Mouse (Mus musculus): ENCODE results near the gene Hmga2. TPM values are rescaled to one million over a fixed set of nuclear protein-coding genes. Genes with fewer than 3 reads are reported as not detected.

Gene Hmga2
- polyA plus RNA-seq, 1 experiment from 2014 or later = 16.1 TPM

- 67% methylated on average over 5 of the region's 5 CpGs for WGBS (ENCODE audit: insufficient replicate concordance)
- Histone ChIP-seq H3K9ac (no peak overlapping the region), H3K36me3 (peaks cover 29% of the 10 kb centered on the region; the same call in 1 of the 2 replicates), H3K4me3 (no peak overlapping the region), H3K9me3 (replicated peaks) (no peaks in the 10 kb centered on the region), H3K4me2 (no peak overlapping the region), H3K27me3 (replicated peaks) (no peaks in the 10 kb centered on the region), H3K27ac (no peak overlapping the region), H3K4me1 (peaks cover 28% of the 10 kb centered on the region)
- no peak for ATAC-seq
Measured at GRCm38 (mm10) chr10:120465121-120465520, 11.1 kb downstream of the Hmga2 start.

GRCm38 (mm10) chr10:120461769-120462168 is 14.5 kb downstream of the Hmga2 start:
- no peaks in the 10 kb centered on the region for H3K27me3 ChIP-seq (replicated peaks)
- no peak overlapping the region for H3K4me3 ChIP-seq
- H3K4me2 ChIP-seq = peak overlapping the region; percentile 25
- ATAC-seq = no peak
- peaks cover 39% of the 10 kb centered on the region for H3K4me1 ChIP-seq
- peak overlapping the region; percentile 45 for H3K27ac ChIP-seq
- peaks cover 24% of the 10 kb centered on the region; the same call in 1 of the 2 replicates for H3K36me3 ChIP-seq
- H3K9ac ChIP-seq = no peak overlapping the region
- WGBS (ENCODE audit: insufficient replicate concordance) = 17% methylated on average over 5 of the region's 5 CpGs
- no peaks in the 10 kb centered on the region for H3K9me3 ChIP-seq (replicated peaks)

DNA sequence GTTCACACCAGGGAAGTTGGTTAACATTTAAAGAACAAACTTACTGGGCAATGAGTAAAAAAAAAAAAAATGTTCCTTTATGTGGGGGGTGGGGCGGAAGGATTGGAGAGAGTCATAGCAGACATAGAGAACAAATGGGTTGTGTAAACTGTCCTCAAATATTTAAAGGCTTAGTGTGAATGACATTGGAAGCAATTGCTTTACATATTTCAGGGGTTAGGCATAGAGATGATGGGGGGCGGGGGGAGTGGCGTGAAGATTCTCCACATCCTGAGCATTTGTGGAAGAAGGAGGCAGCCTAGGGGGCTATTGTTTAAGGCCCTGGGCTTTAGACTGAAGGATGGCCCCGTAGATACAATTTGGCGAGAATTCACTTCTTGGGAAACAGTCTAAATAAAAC is 15.0 kb downstream of the Hmga2 start:
- H3K4me1 ChIP-seq = peaks cover 39% of the 10 kb centered on the region
- H3K4me3 ChIP-seq = no peak overlapping the region
- no peaks in the 10 kb centered on the region for H3K9me3 ChIP-seq (replicated peaks)
- no peak overlapping the region for H3K9ac ChIP-seq
- 69% methylated on average over 5 of the region's 5 CpGs for WGBS (ENCODE audit: insufficient replicate concordance)
- H3K4me2 ChIP-seq = no peak overlapping the region
- ATAC-seq = no peak
- H3K36me3 ChIP-seq = peaks cover 24% of the 10 kb centered on the region; the same call in 1 of the 2 replicates
- H3K27ac ChIP-seq = no peak overlapping the region
- H3K27me3 ChIP-seq (replicated peaks) = no peaks in the 10 kb centered on the region

DNA sequence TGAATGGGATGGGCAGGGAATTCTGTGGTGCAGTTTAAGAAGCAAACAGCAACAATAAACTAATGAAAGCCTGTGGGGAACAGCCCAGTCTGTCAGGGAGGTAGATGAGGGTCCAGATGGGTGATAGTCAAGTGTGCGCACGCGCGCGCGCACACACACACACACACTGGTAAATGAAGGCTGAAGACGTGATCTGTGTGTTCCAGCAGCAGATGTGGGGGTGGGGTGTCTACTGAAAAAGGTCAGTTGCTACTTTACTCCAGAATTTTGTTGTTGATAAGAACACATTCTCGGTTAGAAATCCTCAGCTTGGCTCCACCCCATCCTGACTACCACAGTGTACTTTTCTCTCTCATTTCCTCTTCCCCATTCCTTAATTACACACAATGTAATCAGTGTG is 17.4 kb downstream of the Hmga2 start:
- Histone ChIP-seq H3K27me3 (replicated peaks) (no peaks in the 10 kb centered on the region), H3K4me2 (no peak overlapping the region), H3K9ac (no peak overlapping the region), H3K27ac (no peak overlapping the region), H3K36me3 (peaks cover 22% of the 10 kb centered on the region; the same call in 1 of the 2 replicates), H3K4me3 (no peak overlapping the region), H3K4me1 (peaks cover 39% of the 10 kb centered on the region), H3K9me3 (replicated peaks) (no peaks in the 10 kb centered on the region)
- ATAC-seq = peak; percentile 83
- 42% methylated on average over 8 of the region's 8 CpGs for whole genome bisulfite sequencing (ENCODE audit: insufficient replicate concordance)

DNA sequence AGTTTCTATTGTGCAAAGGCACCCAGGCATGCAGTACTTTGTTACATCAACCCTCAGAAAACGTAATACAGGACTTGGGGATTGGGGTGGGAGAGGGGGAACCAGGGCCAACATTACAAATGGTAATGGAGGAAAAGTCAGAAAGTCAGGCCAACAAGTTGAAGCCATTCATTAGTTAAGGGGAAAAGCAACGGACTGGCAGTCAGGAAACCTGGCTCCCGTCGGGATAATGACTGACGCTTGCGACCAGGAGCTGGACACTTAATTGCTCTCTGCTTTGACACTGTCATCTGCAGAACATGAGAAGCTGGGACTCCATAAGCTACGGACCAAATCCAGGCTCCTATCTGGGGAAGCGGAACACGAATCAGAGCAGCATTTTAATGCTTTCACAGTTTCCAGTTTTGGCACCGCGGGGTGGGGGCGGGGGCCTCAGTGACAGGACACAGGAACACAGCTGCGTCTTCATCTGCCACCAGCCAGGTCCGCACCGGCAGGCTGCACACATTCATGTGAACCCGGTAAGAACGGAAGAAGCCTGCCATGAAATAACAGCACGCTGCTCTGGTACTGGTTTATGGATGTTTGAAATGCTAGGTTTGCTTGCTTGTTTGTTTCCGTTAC is 26.5 kb downstream of the Hmga2 start:
- Histone ChIP-seq H3K4me1 (no peaks in the 10 kb centered on the region), H3K9ac (no peak overlapping the region), H3K27me3 (replicated peaks) (no peaks in the 10 kb centered on the region), H3K4me3 (no peak overlapping the region), H3K36me3 (peaks cover 14% of the 10 kb centered on the region), H3K27ac (no peak overlapping the region), H3K4me2 (no peak overlapping the region), H3K9me3 (replicated peaks) (no peaks in the 10 kb centered on the region)
- 77% methylated on average over 19 of the region's 19 CpGs for WGBS (ENCODE audit: insufficient replicate concordance)
- ATAC-seq = no peak

- no peak overlapping the region for H3K27ac ChIP-seq
- WGBS (ENCODE audit: insufficient replicate concordance) = 46% methylated on average over 6 of the region's 6 CpGs
- no peaks in the 10 kb centered on the region for H3K27me3 ChIP-seq (replicated peaks)
- H3K4me1 ChIP-seq = no peaks in the 10 kb centered on the region
- no peak for ATAC-seq
- H3K4me2 ChIP-seq = no peak overlapping the region
- H3K4me3 ChIP-seq = no peak overlapping the region
- H3K36me3 ChIP-seq = peaks cover 14% of the 10 kb centered on the region
- no peaks in the 10 kb centered on the region for H3K9me3 ChIP-seq (replicated peaks)
- H3K9ac ChIP-seq = no peak overlapping the region
Measured at GRCm38 (mm10) chr10:120446799-120447198, 29.5 kb downstream of the Hmga2 start.

- no peaks in the 10 kb centered on the region for H3K4me1 ChIP-seq
- no peak overlapping the region for H3K4me3 ChIP-seq
- WGBS (ENCODE audit: insufficient replicate concordance) = 38% methylated on average over 9 of the region's 9 CpGs
- H3K9me3 ChIP-seq (replicated peaks) = no peaks in the 10 kb centered on the region
- no peak overlapping the region for H3K9ac ChIP-seq
- H3K27ac ChIP-seq = no peak overlapping the region
- H3K27me3 ChIP-seq (replicated peaks) = no peaks in the 10 kb centered on the region
- peaks cover 9% of the 10 kb centered on the region; the same call in 1 of the 2 replicates for H3K36me3 ChIP-seq
- ATAC-seq = no peak
- no peak overlapping the region for H3K4me2 ChIP-seq
Measured at GRCm38 (mm10) chr10:120446206-120446605, 30.1 kb downstream of the Hmga2 start.

DNA sequence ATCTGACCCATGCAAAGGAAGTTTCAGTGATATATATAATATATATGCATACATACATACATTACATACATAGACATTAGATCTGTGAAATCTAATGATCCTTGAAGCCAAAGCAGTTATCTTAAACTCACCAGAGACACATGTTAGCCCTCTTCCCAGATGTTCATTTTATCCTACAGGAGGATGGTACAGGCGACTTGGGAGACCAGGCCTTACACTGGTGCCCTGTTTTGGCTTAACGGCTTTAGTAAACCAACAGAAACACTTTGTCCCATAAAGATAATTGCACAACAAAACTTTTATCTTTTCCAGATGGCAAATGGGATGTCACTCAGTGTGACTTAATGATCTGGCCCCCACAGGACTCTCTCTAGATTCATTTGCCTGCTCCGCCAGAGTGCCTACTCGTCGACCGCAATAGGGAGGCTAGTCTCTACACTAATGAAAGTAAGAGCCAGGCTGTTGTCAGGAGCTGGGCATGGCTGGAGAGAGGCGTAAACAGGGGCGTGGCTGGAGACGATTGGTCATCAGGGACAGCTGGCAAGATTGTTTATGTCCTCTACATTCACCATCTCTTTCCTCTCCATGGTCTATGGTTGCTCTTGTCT is 31.7 kb downstream of the Hmga2 start:
- Histone ChIP-seq H3K36me3 (peaks cover 16% of the 10 kb centered on the region), H3K9me3 (replicated peaks) (no peaks in the 10 kb centered on the region), H3K27ac (no peak overlapping the region), H3K27me3 (replicated peaks) (no peaks in the 10 kb centered on the region), H3K4me2 (no peak overlapping the region), H3K9ac (no peak overlapping the region), H3K4me3 (no peak overlapping the region), H3K4me1 (no peaks in the 10 kb centered on the region)
- 73% methylated on average over 9 of the region's 9 CpGs for WGBS (ENCODE audit: insufficient replicate concordance)
- peak; percentile 24; the same call in 1 of the 2 replicates for ATAC-seq

- no peak overlapping the region for H3K9ac ChIP-seq
- no peak for ATAC-seq
- H3K27me3 ChIP-seq (replicated peaks) = no peaks in the 10 kb centered on the region
- no peak overlapping the region for H3K27ac ChIP-seq
- 80% methylated on average over 10 of the region's 10 CpGs for WGBS (ENCODE audit: insufficient replicate concordance)
- no peak overlapping the region for H3K4me2 ChIP-seq
- H3K4me3 ChIP-seq = no peak overlapping the region
- no peaks in the 10 kb centered on the region for H3K4me1 ChIP-seq
- peaks cover 17% of the 10 kb centered on the region for H3K36me3 ChIP-seq
- H3K9me3 ChIP-seq (replicated peaks) = no peaks in the 10 kb centered on the region
Measured at GRCm38 (mm10) chr10:120443757-120444311, 32.4 kb downstream of the Hmga2 start.

GRCm38 (mm10) chr10:120441254-120441653 is 35.0 kb downstream of the Hmga2 start:
- no peak overlapping the region for H3K9ac ChIP-seq
- no peak for ATAC-seq
- peaks cover 31% of the 10 kb centered on the region for H3K36me3 ChIP-seq
- H3K4me3 ChIP-seq = no peak overlapping the region
- H3K9me3 ChIP-seq (replicated peaks) = no peaks in the 10 kb centered on the region
- no peak overlapping the region for H3K4me2 ChIP-seq
- no peak overlapping the region for H3K27ac ChIP-seq
- H3K4me1 ChIP-seq = no peaks in the 10 kb centered on the region
- no peaks in the 10 kb centered on the region for H3K27me3 ChIP-seq (replicated peaks)
- WGBS (ENCODE audit: insufficient replicate concordance) = 71% methylated on average over 11 of the region's 11 CpGs

DNA sequence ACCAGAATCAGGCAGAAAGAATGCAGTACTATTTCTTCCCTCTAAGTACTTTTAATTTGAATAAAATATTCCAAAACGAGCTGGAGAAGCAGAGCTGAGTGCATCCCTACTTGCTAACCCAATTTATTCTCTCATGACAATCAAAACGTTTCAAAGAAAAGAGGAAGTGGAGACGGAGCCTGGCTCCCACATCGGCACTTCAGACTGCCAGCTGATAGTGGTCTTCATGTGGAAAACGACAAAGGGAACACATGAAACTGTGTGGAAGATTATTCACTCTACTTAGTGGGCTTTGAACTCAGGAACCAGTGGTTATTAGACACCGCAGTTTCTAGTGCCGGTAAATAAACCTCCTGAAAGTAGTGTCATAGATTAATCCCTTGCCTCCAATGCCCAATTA is 41.8 kb downstream of the Hmga2 start:
- no peak overlapping the region for H3K4me2 ChIP-seq
- WGBS (ENCODE audit: insufficient replicate concordance) = 28% methylated on average over 7 of the region's 7 CpGs
- peaks cover 11% of the 10 kb centered on the region; the same call in 1 of the 2 replicates for H3K4me1 ChIP-seq
- H3K9me3 ChIP-seq (replicated peaks) = no peaks in the 10 kb centered on the region
- no peak for ATAC-seq
- H3K27ac ChIP-seq = no peak overlapping the region
- no peaks in the 10 kb centered on the region for H3K27me3 ChIP-seq (replicated peaks)
- H3K4me3 ChIP-seq = no peak overlapping the region
- 0 out of 2 replicates have a peak, but pooled peaks cover 15% of the 10 kb centered on the region for H3K36me3 ChIP-seq
- no peak overlapping the region for H3K9ac ChIP-seq

DNA sequence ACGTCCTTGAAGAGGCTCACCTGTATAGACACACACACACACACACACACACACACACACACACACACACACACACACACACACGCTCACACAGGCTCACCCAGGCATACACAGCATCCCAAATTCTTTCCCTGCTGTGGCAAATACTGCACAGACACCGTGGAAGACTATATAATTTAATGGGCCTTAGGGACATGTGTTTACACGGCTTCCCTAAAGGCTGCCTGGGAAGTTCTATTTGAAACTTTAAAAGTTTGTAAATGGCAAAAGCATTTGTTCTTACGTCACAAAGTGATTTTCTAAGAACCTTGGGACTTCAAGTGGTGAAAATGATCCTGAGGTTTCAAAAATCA is 42.8 kb downstream of the Hmga2 start:
- no peak for ATAC-seq
- Histone ChIP-seq H3K4me1 (peaks cover 16% of the 10 kb centered on the region; the same call in 1 of the 2 replicates), H3K9me3 (replicated peaks) (no peaks in the 10 kb centered on the region), H3K27me3 (replicated peaks) (no peaks in the 10 kb centered on the region), H3K27ac (no peak overlapping the region), H3K4me3 (no peak overlapping the region), H3K9ac (no peak overlapping the region), H3K4me2 (no peak overlapping the region), H3K36me3 (peaks cover 11% of the 10 kb centered on the region; the same call in 1 of the 2 replicates)
- 53% methylated on average over 5 of the region's 5 CpGs for WGBS (ENCODE audit: insufficient replicate concordance)

Data from liver, embryonic 12.5 days (tissue).